Mouse (Mus musculus) kidney, embryonic 15.5 days (tissue): ENCODE measurements at regions not wholly inside any gene's neighbourhood (a gene's known extent, or its start where the extent isn't known, plus 50 kb on each side); places are given as distances from the start of the nearest gene placed in this dataset.

ENCODE experiments used
- ATAC-seq: fragments of 200-750 bp; cut with Nextera tagmentation; replicated peaks from 2 replicates; pipeline ENCODE4 v1.8.0; 2017; ENCODE audit warnings: moderate TSS enrichment; ENCODE audit not compliant: low FRiP score
- H3K27ac ChIP-seq: fragments of 300-500 bp; sonication (generic); 2 replicates; pipeline ENCODE4 v1.5.1; 2015; ENCODE audit warnings: mild to moderate bottlenecking, inconsistent platforms
- H3K27me3 ChIP-seq: fragments of 300-500 bp; sonication (generic); 2 replicates; pipeline ENCODE4 v1.6.1; 2015; ENCODE audit warnings: inconsistent platforms
- H3K36me3 ChIP-seq: fragments of 300-500 bp; sonication (generic); 2 replicates; pipeline ENCODE4 v1.6.1; 2015; ENCODE audit warnings: inconsistent platforms
- H3K4me1 ChIP-seq: fragments of 300-500 bp; sonication (generic); 2 replicates; pipeline ENCODE4 v1.6.1; 2015; ENCODE audit warnings: inconsistent platforms
- H3K4me2 ChIP-seq: fragments of 300-500 bp; sonication (generic); 2 replicates; pipeline ENCODE4 v1.6.1; 2015; ENCODE audit warnings: moderate library complexity, mild to moderate bottlenecking, inconsistent platforms
- H3K4me3 ChIP-seq: fragments of 300-500 bp; sonication (generic); replicated peaks from 2 replicates; pipeline ENCODE4 v1.5.1; 2015; ENCODE audit warnings: mild to moderate bottlenecking, inconsistent platforms
- H3K9ac ChIP-seq: fragments of 300-500 bp; sonication (generic); 2 replicates; pipeline ENCODE4 v1.6.1; 2015; ENCODE audit warnings: mild to moderate bottlenecking, inconsistent platforms
- H3K9me3 ChIP-seq: fragments of 300-500 bp; sonication (generic); replicated peaks from 2 replicates; pipeline ENCODE4 v1.6.1; 2016; ENCODE audit warnings: inconsistent platforms
- WGBS: fragments of 180-500 bp; shearing (Covaris S2); methylation state at CpG from one replicate; pipeline ENCODE4 v1.1.7; 2015; ENCODE audit warnings: mixed read lengths; 5-methylcytosine and 5-hydroxymethylcytosine counted together

- no peaks in the 10 kb centered on the region for H3K36me3 ChIP-seq
- H3K4me1 ChIP-seq: no peaks in the 10 kb centered on the region
- no peak for ATAC-seq
- no peak overlapping the region for H3K4me3 ChIP-seq
- H3K9ac ChIP-seq: no peak overlapping the region
- H3K27me3 ChIP-seq: no peaks in the 10 kb centered on the region
- H3K4me2 ChIP-seq: no peak overlapping the region
- H3K9me3 ChIP-seq: no peaks in the 10 kb centered on the region
- no peak overlapping the region for H3K27ac ChIP-seq
- 82% methylated on average over 1 of the region's 1 CpGs for WGBS
Measured at GRCm38 (mm10) chr6:103924504-103924903, 414.1 kb downstream of the Chl1 start.

GRCm38 (mm10) chr6:103927094-103927493 lies 416.7 kb downstream of the Chl1 start:
- Histone ChIP-seq H3K4me1 (no peaks in the 10 kb centered on the region), H3K9ac (no peak overlapping the region), H3K36me3 (no peaks in the 10 kb centered on the region), H3K9me3 (no peaks in the 10 kb centered on the region), H3K27me3 (no peaks in the 10 kb centered on the region), H3K27ac (no peak overlapping the region), H3K4me3 (no peak overlapping the region), H3K4me2 (no peak overlapping the region)
- WGBS: 84% methylated on average over 3 of the region's 3 CpGs
- no peak for ATAC-seq

GRCm38 (mm10) chr6:103940345-103940744 lies 430.0 kb downstream of the Chl1 start:
- Histone ChIP-seq H3K27me3 (no peaks in the 10 kb centered on the region), H3K4me3 (no peak overlapping the region), H3K9me3 (no peaks in the 10 kb centered on the region), H3K4me2 (no peak overlapping the region), H3K4me1 (no peaks in the 10 kb centered on the region), H3K36me3 (no peaks in the 10 kb centered on the region), H3K9ac (no peak overlapping the region), H3K27ac (no peak overlapping the region)
- ATAC-seq: peak; percentile 56
- 52% methylated on average over 5 of the region's 5 CpGs for WGBS

- H3K27me3 ChIP-seq: no peaks in the 10 kb centered on the region
- no peaks in the 10 kb centered on the region for H3K4me1 ChIP-seq
- H3K4me3 ChIP-seq: no peak overlapping the region
- H3K9me3 ChIP-seq: no peaks in the 10 kb centered on the region
- H3K27ac ChIP-seq: no peak overlapping the region
- no peaks in the 10 kb centered on the region for H3K36me3 ChIP-seq
- ATAC-seq: no peak
- H3K9ac ChIP-seq: no peak overlapping the region
- H3K4me2 ChIP-seq: no peak overlapping the region
- 61% methylated on average over 2 of the region's 2 CpGs for WGBS
Measured at GRCm38 (mm10) chr6:103944361-103944760, 434.0 kb downstream of the Chl1 start.

GRCm38 (mm10) chr6:103947474-103947873 lies 437.1 kb downstream of the Chl1 start:
- no peak overlapping the region for H3K9ac ChIP-seq
- ATAC-seq: no peak
- H3K4me3 ChIP-seq: no peak overlapping the region
- 84% methylated on average over 3 of the region's 3 CpGs for WGBS
- H3K4me2 ChIP-seq: no peak overlapping the region
- no peaks in the 10 kb centered on the region for H3K4me1 ChIP-seq
- no peaks in the 10 kb centered on the region for H3K36me3 ChIP-seq
- H3K27me3 ChIP-seq: no peaks in the 10 kb centered on the region
- no peak overlapping the region for H3K27ac ChIP-seq
- no peaks in the 10 kb centered on the region for H3K9me3 ChIP-seq

- WGBS: 78% methylated on average over 1 of the region's 1 CpGs
- H3K9me3 ChIP-seq: no peaks in the 10 kb centered on the region
- no peak overlapping the region for H3K27ac ChIP-seq
- no peaks in the 10 kb centered on the region for H3K36me3 ChIP-seq
- H3K4me2 ChIP-seq: no peak overlapping the region
- no peaks in the 10 kb centered on the region for H3K4me1 ChIP-seq
- H3K9ac ChIP-seq: no peak overlapping the region
- ATAC-seq: no peak
- no peak overlapping the region for H3K4me3 ChIP-seq
- no peaks in the 10 kb centered on the region for H3K27me3 ChIP-seq
Measured at GRCm38 (mm10) chr6:103953134-103953771, 442.9 kb downstream of the Chl1 start.

- ATAC-seq: no peak
- 84% methylated on average over 2 of the region's 2 CpGs for WGBS
- H3K4me3 ChIP-seq: no peak overlapping the region
- H3K9ac ChIP-seq: no peak overlapping the region
- H3K4me2 ChIP-seq: no peak overlapping the region
- no peaks in the 10 kb centered on the region for H3K27me3 ChIP-seq
- no peaks in the 10 kb centered on the region for H3K36me3 ChIP-seq
- no peak overlapping the region for H3K27ac ChIP-seq
- H3K9me3 ChIP-seq: no peaks in the 10 kb centered on the region
- no peaks in the 10 kb centered on the region for H3K4me1 ChIP-seq
Measured at GRCm38 (mm10) chr6:103959002-103959401, 448.6 kb downstream of the Chl1 start.

- ATAC-seq: peak; percentile 74; the same call in 1 of the 2 replicates
- Histone ChIP-seq H3K9me3 (no peaks in the 10 kb centered on the region), H3K9ac (no peak overlapping the region), H3K4me3 (no peak overlapping the region), H3K4me2 (no peak overlapping the region), H3K27me3 (no peaks in the 10 kb centered on the region), H3K4me1 (no peaks in the 10 kb centered on the region), H3K36me3 (no peaks in the 10 kb centered on the region), H3K27ac (no peak overlapping the region)
- WGBS: 70% methylated on average over 1 of the region's 1 CpGs
Measured at GRCm38 (mm10) chr6:103967811-103968420, 457.5 kb downstream of the Chl1 start.

GRCm38 (mm10) chr6:103999186-103999585 lies 488.8 kb downstream of the Chl1 start:
- Histone ChIP-seq H3K27me3 (no peaks in the 10 kb centered on the region), H3K9me3 (no peaks in the 10 kb centered on the region), H3K9ac (no peak overlapping the region), H3K4me3 (no peak overlapping the region), H3K4me2 (no peak overlapping the region), H3K36me3 (no peaks in the 10 kb centered on the region), H3K27ac (no peak overlapping the region), H3K4me1 (no peaks in the 10 kb centered on the region)
- ATAC-seq: no peak
- 79% methylated on average over 1 of the region's 1 CpGs for WGBS

GRCm38 (mm10) chr6:104028439-104029091 lies 464.0 kb upstream of the Cntn6 start:
- Histone ChIP-seq H3K4me2 (no peak overlapping the region), H3K27ac (no peak overlapping the region), H3K4me1 (no peaks in the 10 kb centered on the region), H3K4me3 (no peak overlapping the region), H3K9me3 (no peaks in the 10 kb centered on the region), H3K36me3 (no peaks in the 10 kb centered on the region), H3K9ac (no peak overlapping the region), H3K27me3 (no peaks in the 10 kb centered on the region)
- 9% methylated on average over 9 of the region's 9 CpGs for WGBS
- ATAC-seq: peak; percentile 66; the same call in 1 of the 2 replicates

- Histone ChIP-seq H3K9ac (no peak overlapping the region), H3K36me3 (no peaks in the 10 kb centered on the region), H3K4me3 (no peak overlapping the region), H3K27me3 (no peaks in the 10 kb centered on the region), H3K4me1 (no peaks in the 10 kb centered on the region), H3K27ac (no peak overlapping the region), H3K9me3 (no peaks in the 10 kb centered on the region), H3K4me2 (no peak overlapping the region)
- ATAC-seq: no peak
Measured at GRCm38 (mm10) chr6:104038853-104039252, 453.7 kb upstream of the Cntn6 start.

GRCm38 (mm10) chr6:104040450-104040849 lies 452.1 kb upstream of the Cntn6 start:
- Histone ChIP-seq H3K4me2 (no peak overlapping the region), H3K4me3 (no peak overlapping the region), H3K4me1 (no peaks in the 10 kb centered on the region), H3K9me3 (no peaks in the 10 kb centered on the region), H3K9ac (no peak overlapping the region), H3K36me3 (no peaks in the 10 kb centered on the region), H3K27me3 (no peaks in the 10 kb centered on the region), H3K27ac (no peak overlapping the region)
- 81% methylated on average over 2 of the region's 2 CpGs for WGBS
- ATAC-seq: no peak
